Mouse (Mus musculus): Measurements from ENCODE around the gene Ndufs4. TPM values are rescaled to one million over a fixed set of nuclear protein-coding genes. Genes with fewer than 3 reads are reported as not detected.
"Not testable (repeated sequence)": the region's sequence is repeated elsewhere in the genome, so short reads cannot be mapped to it uniquely, and the experiment has no call there.

Ndufs4 gene
- polyA plus RNA-seq, 1 experiment from 2014 or later, result 406 TPM

DNA sequence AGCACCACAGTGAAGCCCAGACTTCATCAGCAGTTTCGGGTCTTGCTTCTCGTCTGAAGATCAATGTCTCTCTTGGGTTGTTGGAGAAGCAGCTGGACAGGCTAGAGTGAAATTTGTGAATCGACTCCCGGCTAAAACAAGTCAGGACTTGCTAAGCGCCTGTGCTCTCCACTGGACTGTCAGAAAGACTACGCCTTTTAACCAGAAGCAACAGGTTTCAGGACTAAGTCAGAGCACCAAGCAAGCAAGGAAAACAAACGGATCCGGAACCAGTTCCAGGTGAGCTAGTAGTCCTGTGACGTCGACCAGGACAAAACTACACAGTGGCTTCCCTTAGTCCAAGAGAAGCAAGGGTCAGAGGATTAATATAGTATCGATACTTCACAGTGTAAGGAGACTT lies 77.5 kb downstream of the Ndufs4 start:
- WGBS, result 95% methylated on average over 11 of the region's 11 CpGs

DNA sequence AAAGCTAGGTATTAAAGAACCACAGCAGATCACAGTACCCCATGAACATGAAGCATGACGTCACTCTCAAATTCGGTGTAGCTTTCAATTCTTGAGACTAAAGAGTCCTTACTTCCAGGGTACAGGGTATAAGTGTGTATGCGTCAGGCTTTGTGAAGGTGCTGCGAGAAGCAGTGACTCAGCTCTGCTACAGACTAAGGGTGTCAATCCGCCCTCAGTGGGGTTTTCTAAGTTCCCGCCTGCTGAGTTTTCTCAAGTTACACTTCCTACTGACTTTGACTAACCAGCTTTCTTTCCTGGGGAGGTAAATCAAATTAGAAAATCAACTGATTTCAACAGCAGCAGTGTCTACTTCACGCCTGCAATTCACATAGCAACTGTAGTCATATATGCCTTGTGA lies 83.4 kb downstream of the Ndufs4 start:
- Histone ChIP-seq H3K9me3 (replicated peaks; ENCODE audit: control insufficient read depth, low read length) (no peaks in the 10 kb centered on the region), H3K27me3 (replicated peaks; ENCODE audit: control insufficient read depth, insufficient read depth, low read length) (no peaks in the 10 kb centered on the region), H3K4me2 (ENCODE audit: low read length) (no peak overlapping the region), H3K4me3 (ENCODE audit: low read depth, low read length) (no peak overlapping the region), H3K9ac (ENCODE audit: low read length) (no peak overlapping the region), H3K27ac (ENCODE audit: low read depth, low read length) (no peak overlapping the region), H3K4me1 (ENCODE audit: control insufficient read depth, insufficient read depth, low read length) (no peaks in the 10 kb centered on the region), H3K36me3 (ENCODE audit: control insufficient read depth, insufficient read depth, low read length) (no peaks in the 10 kb centered on the region)
- ATAC-seq (no peak), DNase-seq (ENCODE audit: low spot score) (no peak)
- WGBS, result 89% methylated on average over 7 of the region's 7 CpGs

More for the DNA sequence above, 77.5 kb downstream of the Ndufs4 start:
- Histone ChIP-seq H3K36me3 (ENCODE audit: control insufficient read depth, insufficient read depth, low read length) (no peaks in the 10 kb centered on the region), H3K9ac (ENCODE audit: low read length) (no peak overlapping the region), H3K4me1 (ENCODE audit: control insufficient read depth, insufficient read depth, low read length) (no peaks in the 10 kb centered on the region), H3K27me3 (replicated peaks; ENCODE audit: control insufficient read depth, insufficient read depth, low read length) (no peaks in the 10 kb centered on the region), H3K4me2 (ENCODE audit: low read length) (no peak overlapping the region), H3K9me3 (replicated peaks; ENCODE audit: control insufficient read depth, low read length) (no peaks in the 10 kb centered on the region), H3K27ac (ENCODE audit: low read depth, low read length) (no peak overlapping the region), H3K4me3 (ENCODE audit: low read depth, low read length) (no peak overlapping the region)
- ATAC-seq (no peak), DNase-seq (ENCODE audit: low spot score) (no peak)

DNA sequence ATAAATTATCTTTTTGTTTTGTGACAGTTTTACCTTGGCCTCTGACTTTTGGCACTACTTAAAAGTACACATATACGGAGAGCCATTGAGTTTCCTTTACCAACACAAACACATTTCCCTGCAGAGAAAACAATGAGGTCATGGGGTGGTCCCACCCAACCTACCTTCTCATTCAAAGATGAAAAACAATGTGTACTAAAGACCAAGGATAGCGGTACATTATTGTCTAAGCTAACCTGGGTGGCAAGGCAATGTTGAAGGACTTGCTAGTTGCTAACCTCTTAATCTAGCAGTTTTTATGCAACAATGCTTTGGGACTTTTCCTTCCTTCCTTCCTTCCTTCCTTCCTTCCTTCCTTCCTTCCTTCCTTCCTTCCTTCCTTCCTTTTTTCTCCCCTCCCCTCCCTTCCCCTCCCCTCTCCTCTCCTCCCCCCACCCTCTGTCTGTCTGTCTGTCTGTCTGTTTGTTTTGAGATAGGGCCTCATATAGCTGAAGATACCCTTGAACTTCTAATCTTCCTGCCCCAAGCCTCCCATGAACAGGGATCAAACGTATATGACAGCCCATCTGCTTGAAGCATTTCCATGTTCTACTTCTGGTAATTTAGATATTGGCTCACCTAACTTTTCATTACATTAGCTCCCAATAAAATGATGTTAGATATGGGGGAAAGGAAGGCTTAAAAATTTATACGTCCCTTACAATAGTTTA lies 84.4 kb downstream of the Ndufs4 start:
- H3K4me2 ChIP-seq (ENCODE audit: low read length), result no peak overlapping the region
- H3K9me3 ChIP-seq (replicated peaks; ENCODE audit: control insufficient read depth, low read length), result no peaks in the 10 kb centered on the region
- ATAC-seq (no peak), DNase-seq (ENCODE audit: low spot score) (no peak)
- no peaks in the 10 kb centered on the region for H3K27me3 ChIP-seq (replicated peaks; ENCODE audit: control insufficient read depth, insufficient read depth, low read length)
- H3K9ac ChIP-seq (ENCODE audit: low read length), result no peak overlapping the region
- no peaks in the 10 kb centered on the region for H3K4me1 ChIP-seq (ENCODE audit: control insufficient read depth, insufficient read depth, low read length)
- no peak overlapping the region for H3K4me3 ChIP-seq (ENCODE audit: low read depth, low read length)
- H3K27ac ChIP-seq (ENCODE audit: low read depth, low read length), result no peak overlapping the region
- WGBS, result 90% methylated on average over 4 of the region's 4 CpGs
- H3K36me3 ChIP-seq (ENCODE audit: control insufficient read depth, insufficient read depth, low read length), result no peaks in the 10 kb centered on the region

DNA sequence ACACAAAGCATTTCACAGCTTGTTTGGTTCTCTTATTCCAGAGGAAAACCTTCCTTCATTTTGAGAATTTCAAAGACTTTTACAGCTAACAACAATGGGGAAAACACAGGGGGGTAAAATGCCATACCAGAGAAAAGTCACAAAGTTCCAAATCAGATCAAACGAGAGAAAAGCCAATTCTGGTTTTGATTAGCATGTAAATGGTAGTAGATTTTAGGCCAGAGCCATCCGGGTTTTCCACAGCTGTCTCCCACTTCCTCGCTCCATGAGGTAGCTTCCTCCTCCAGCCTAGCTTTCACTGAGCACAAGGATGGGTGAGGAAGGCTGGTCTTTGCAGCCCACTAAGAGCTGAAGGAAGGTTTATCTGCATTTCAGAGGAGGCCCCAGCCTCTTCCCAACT lies 90.3 kb downstream of the Ndufs4 start:
- H3K27ac ChIP-seq (ENCODE audit: low read depth, low read length), result no peak overlapping the region
- DNase-seq (ENCODE audit: low spot score), result no peak
- whole genome bisulfite sequencing, result 60% methylated on average over 3 of the region's 3 CpGs

DNA sequence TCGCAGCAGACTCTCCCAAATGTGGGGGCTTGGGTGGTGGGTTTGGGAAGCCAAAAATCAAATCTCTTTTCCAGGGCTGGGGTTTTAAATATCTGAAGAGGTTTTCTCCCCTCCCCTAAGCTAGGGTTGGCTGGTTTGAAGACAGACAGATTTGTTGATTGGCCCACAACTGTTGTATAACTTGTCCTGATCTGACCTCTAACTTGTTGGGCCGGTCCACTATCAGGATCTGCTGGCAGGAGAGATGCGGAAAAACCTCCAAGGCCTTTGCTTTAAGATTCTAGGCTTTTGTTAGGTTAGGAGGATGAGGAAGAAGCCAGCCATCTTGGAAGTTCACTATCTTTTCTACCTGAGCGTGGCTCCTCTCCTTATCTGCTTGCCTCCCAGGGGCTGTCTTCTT lies 91.5 kb downstream of the Ndufs4 start:
- H3K36me3 ChIP-seq (ENCODE audit: control insufficient read depth, insufficient read depth, low read length), result no peaks in the 10 kb centered on the region
- H3K4me3 ChIP-seq (ENCODE audit: low read depth, low read length), result no peak overlapping the region
- DNase-seq (ENCODE audit: low spot score), result no peak
- no peaks in the 10 kb centered on the region for H3K4me1 ChIP-seq (ENCODE audit: control insufficient read depth, insufficient read depth, low read length)
- H3K4me2 ChIP-seq (ENCODE audit: low read length), result no peak overlapping the region
- no peaks in the 10 kb centered on the region for H3K27me3 ChIP-seq (replicated peaks; ENCODE audit: control insufficient read depth, insufficient read depth, low read length)
- H3K9ac ChIP-seq (ENCODE audit: low read length), result no peak overlapping the region
- no peak overlapping the region for H3K27ac ChIP-seq (ENCODE audit: low read depth, low read length)
- 94% methylated on average over 4 of the region's 4 CpGs for whole genome bisulfite sequencing
- no peak for ATAC-seq
- H3K9me3 ChIP-seq (replicated peaks; ENCODE audit: control insufficient read depth, low read length), result no peaks in the 10 kb centered on the region

More for the DNA sequence above, 90.3 kb downstream of the Ndufs4 start:
- ATAC-seq, result no peak
- Histone ChIP-seq H3K27me3 (replicated peaks; ENCODE audit: control insufficient read depth, insufficient read depth, low read length) (no peaks in the 10 kb centered on the region), H3K4me1 (ENCODE audit: control insufficient read depth, insufficient read depth, low read length) (no peaks in the 10 kb centered on the region), H3K4me3 (ENCODE audit: low read depth, low read length) (no peak overlapping the region), H3K9me3 (replicated peaks; ENCODE audit: control insufficient read depth, low read length) (no peaks in the 10 kb centered on the region), H3K36me3 (ENCODE audit: control insufficient read depth, insufficient read depth, low read length) (no peaks in the 10 kb centered on the region), H3K4me2 (ENCODE audit: low read length) (no peak overlapping the region), H3K9ac (ENCODE audit: low read length) (no peak overlapping the region)

DNA sequence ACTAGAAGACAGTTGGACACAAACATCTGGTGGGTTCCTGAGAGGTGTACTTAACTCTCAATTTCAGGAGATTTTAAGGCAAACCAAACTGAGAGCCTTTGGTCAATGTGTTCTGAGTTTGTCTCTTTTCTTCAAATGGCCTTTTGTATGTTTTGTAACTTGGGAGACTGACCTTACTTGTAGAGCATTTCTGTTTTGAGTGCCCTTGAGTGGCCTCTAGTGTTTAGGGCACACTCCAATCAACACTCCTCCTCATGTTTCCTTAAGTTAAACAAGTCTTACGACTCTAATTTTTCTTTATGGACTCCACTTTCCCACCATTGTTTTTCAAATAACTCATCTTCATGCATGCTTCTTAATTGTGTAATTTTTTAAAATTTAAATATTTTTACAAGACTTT lies 98.6 kb downstream of the Ndufs4 start:
- Histone ChIP-seq H3K4me3 (ENCODE audit: low read depth, low read length) (no peak overlapping the region), H3K9me3 (replicated peaks; ENCODE audit: control insufficient read depth, low read length) (no peaks in the 10 kb centered on the region), H3K27me3 (replicated peaks; ENCODE audit: control insufficient read depth, insufficient read depth, low read length) (no peaks in the 10 kb centered on the region), H3K4me2 (ENCODE audit: low read length) (no peak overlapping the region), H3K9ac (ENCODE audit: low read length) (no peak overlapping the region), H3K36me3 (ENCODE audit: control insufficient read depth, insufficient read depth, low read length) (peaks cover 15% of the 10 kb centered on the region), H3K27ac (ENCODE audit: low read depth, low read length) (no peak overlapping the region), H3K4me1 (ENCODE audit: control insufficient read depth, insufficient read depth, low read length) (no peaks in the 10 kb centered on the region)
- WGBS, result 92% methylated on average over 1 of the region's 1 CpGs
- DNase-seq (ENCODE audit: low spot score) (no peak), ATAC-seq (no peak)

DNA sequence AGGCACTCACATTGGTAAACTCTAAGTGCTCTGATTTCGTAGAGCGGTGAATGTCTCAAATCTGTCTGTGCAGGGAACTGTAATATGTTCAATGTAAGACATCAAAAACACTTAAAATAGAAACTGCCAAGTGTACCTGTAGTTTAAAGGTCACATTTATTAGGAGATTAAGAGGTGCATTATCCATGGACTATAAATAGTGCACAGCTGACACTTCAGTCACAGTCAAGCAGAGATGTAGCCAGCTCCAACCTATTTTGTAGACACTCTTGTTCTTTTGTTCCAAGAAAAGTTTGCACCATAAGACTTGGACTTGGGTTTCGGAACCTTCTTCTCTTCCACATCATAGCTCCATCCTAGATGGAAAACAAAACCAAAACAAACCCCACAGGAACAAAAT lies 99.5 kb downstream of the Ndufs4 start:
- Histone ChIP-seq H3K9me3 (replicated peaks; ENCODE audit: control insufficient read depth, low read length) (no peaks in the 10 kb centered on the region), H3K4me1 (ENCODE audit: control insufficient read depth, insufficient read depth, low read length) (no peaks in the 10 kb centered on the region), H3K9ac (ENCODE audit: low read length) (no peak overlapping the region), H3K36me3 (ENCODE audit: control insufficient read depth, insufficient read depth, low read length) (peaks cover 17% of the 10 kb centered on the region), H3K27me3 (replicated peaks; ENCODE audit: control insufficient read depth, insufficient read depth, low read length) (no peaks in the 10 kb centered on the region), H3K4me3 (ENCODE audit: low read depth, low read length) (no peak overlapping the region), H3K4me2 (ENCODE audit: low read length) (no peak overlapping the region), H3K27ac (ENCODE audit: low read depth, low read length) (no peak overlapping the region)
- DNase-seq (ENCODE audit: low spot score), result no peak
- WGBS, result 97% methylated on average over 3 of the region's 3 CpGs
- ATAC-seq, result no peak

DNA sequence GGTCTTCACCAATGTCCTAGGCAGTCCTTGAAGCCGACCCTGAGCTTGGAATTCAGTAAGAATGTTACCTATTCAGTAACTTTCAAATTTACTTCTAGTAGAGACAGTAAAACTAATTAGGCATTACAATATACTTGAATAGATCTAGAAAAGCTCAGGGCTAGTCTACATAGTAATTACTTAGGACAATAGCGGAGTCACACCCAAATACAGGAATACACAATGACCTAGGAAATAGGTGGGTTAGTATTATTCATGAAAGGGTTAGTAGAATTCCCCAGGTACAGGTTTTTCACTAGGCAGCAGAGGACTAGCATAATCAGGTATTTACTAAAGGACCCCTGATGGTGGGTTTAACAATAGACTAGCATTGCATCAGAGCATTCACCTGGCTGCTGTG lies 109.4 kb downstream of the Ndufs4 start:
- H3K4me3 ChIP-seq (ENCODE audit: low read depth, low read length); H3K9ac ChIP-seq (ENCODE audit: low read length); DNase-seq (ENCODE audit: low spot score); H3K9me3 ChIP-seq (replicated peaks; ENCODE audit: control insufficient read depth, low read length); H3K27me3 ChIP-seq (replicated peaks; ENCODE audit: control insufficient read depth, insufficient read depth, low read length); ATAC-seq; H3K4me1 ChIP-seq (ENCODE audit: control insufficient read depth, insufficient read depth, low read length); H3K27ac ChIP-seq (ENCODE audit: low read depth, low read length); H3K36me3 ChIP-seq (ENCODE audit: control insufficient read depth, insufficient read depth, low read length); H3K4me2 ChIP-seq (ENCODE audit: low read length): not testable (repeated sequence)
- WGBS, result 91% methylated on average over 2 of the region's 2 CpGs

DNA sequence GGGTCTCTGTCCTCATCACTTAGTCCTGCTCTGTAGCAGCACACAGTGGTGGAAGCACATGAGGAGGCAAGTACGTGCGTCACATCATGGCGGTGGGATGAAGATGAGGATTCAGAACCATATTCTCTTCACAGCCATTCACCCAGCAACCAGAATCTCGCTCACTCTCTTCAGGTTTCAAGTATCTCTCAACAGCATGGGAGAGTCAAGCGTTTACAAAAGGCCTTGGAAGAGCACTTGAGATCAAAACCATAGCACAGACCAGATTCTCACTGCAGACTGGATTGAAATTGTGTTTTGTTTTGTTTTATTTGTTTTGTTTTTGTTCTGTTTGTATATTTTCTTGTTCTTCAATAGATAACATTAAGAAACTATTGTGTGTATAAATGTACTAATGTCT lies 110.8 kb downstream of the Ndufs4 start:
- Histone ChIP-seq H3K36me3 (ENCODE audit: control insufficient read depth, insufficient read depth, low read length) (no peaks in the 10 kb centered on the region), H3K4me2 (ENCODE audit: low read length) (no peak overlapping the region), H3K9me3 (replicated peaks; ENCODE audit: control insufficient read depth, low read length) (no peaks in the 10 kb centered on the region), H3K27me3 (replicated peaks; ENCODE audit: control insufficient read depth, insufficient read depth, low read length) (no peaks in the 10 kb centered on the region), H3K4me1 (ENCODE audit: control insufficient read depth, insufficient read depth, low read length) (no peaks in the 10 kb centered on the region), H3K9ac (ENCODE audit: low read length) (no peak overlapping the region), H3K27ac (ENCODE audit: low read depth, low read length) (no peak overlapping the region), H3K4me3 (ENCODE audit: low read depth, low read length) (no peak overlapping the region)
- DNase-seq (ENCODE audit: low spot score), result no peak
- 93% methylated on average over 5 of the region's 5 CpGs for WGBS
- ATAC-seq, result no peak
